Comparison of ENCODE assay signal across 9 mouse cellular contexts in the genomic region with DNA sequence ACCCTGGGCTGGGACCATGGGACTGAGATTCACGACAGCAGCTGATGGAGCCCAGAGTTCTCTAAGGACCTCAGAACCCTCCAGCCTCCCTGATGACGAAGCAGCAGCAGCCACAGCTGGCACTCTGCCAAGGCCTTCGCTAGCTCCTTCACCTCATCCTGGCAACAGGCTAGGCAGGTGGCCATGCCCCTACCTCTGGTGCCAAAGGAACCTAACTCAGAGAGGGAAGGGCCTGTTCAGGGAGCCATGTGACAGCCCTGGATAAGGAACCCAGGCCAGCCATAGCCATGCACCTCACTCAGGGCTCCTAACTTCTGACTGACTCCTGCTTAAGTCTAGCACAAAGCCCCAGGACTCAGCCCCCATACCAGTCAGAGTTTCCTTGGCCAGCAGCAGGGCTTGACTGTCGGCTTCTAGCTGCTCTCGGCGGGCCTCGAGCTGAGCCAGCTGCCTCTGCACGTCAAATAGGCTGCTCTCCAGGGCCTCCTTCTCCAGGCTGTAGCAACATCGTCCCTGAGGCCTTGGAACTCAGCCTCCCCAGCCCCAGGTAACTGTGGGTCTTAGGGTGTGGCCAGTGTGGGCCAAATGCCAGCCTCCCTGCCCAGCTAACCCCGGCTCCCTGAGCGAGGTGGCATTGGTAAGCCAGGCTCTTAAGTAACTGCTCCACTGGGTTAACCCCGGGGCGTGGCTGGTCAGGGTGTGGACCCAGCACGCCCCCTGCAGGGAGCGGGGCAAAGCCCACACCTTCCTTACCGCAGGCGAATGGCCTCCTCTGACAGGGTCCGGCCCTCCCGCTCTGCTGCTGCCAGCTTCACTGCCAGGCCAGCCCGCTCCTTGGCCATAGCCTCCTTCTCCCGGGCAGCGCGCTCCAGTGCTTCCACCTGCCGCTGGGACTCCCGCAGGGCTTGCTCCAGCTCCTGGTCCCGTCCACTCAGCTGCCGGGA. TPM values are rescaled to one million over a fixed set of nuclear protein-coding genes. Genes with fewer than 3 reads are reported as not detected.
DNase-seq lines count a peak whose midpoint lies in the region; ATAC-seq lines count a peak whose summit lies in the region.
"Had no signal": no experiment of that assay in that cellular context is flagged by ENCODE, and none has a peak within 500 bp of the region (broad histone marks: within the 10 kb centered on the region; RNA-seq: fewer than 3 reads in every experiment).

No protein-coding gene starts in this region.

- 0 out of 2 replicates have a peak, but pooled peaks cover 8% of the 10 kb centered on the region for H3K4me1 ChIP-seq in limb, embryonic 13.5 days
- no peaks in the 10 kb centered on the region for H3K4me1 ChIP-seq in stomach, embryonic 15.5 days

- H3K27me3 ChIP-seq in limb, embryonic 13.5 days, result no peaks in the 10 kb centered on the region
- no peaks in the 10 kb centered on the region for H3K27me3 ChIP-seq in stomach, embryonic 15.5 days (replicated peaks)

- H3K36me3 ChIP-seq in limb, embryonic 13.5 days, result peaks cover 85% of the 10 kb centered on the region
- no peaks in the 10 kb centered on the region; the same call in 1 of the 2 replicates for H3K36me3 ChIP-seq in stomach, embryonic 15.5 days

- H3K27ac ChIP-seq in limb, embryonic 13.5 days, result peak overlapping the region; percentile 6; the same call in 1 of the 2 replicates
- 0 out of 2 replicates have a peak overlapping the region, but pooled peaks have one; percentile 12 for H3K27ac ChIP-seq in stomach, embryonic 15.5 days

- H3K4me3 ChIP-seq in limb, embryonic 13.5 days, result no peak overlapping the region
- no peak overlapping the region for H3K4me3 ChIP-seq in stomach, embryonic 15.5 days (replicated peaks)

- peak; percentile 63 to 68 for DNase-seq in cerebellum, postnatal 10 days
- no peak for DNase-seq in cerebellum, adult 11-12 months
- peak; percentile 34 to 39 for DNase-seq in urinary bladder, adult 18-20 months (ENCODE audit: low spot score in 2 of 2)
- no peak for DNase-seq in urinary bladder, postnatal 10 days (ENCODE audit: low spot score)
- DNase-seq in frontal cortex, postnatal 10 days (ENCODE audit: low spot score in 2 of 2), result no peak
- no peak for DNase-seq in layer of hippocampus, postnatal 36 days

- no peak overlapping the region for H3K4me2 ChIP-seq in limb, embryonic 13.5 days (replicated peaks)
- H3K4me2 ChIP-seq in stomach, embryonic 15.5 days, result no peak overlapping the region

- WGBS in limb, embryonic 13.5 days, result 77% methylated on average over 27 of the region's 27 CpGs
- WGBS in stomach, embryonic 15.5 days, result 70% methylated on average over 27 of the region's 27 CpGs

- no peaks in the 10 kb centered on the region for H3K9me3 ChIP-seq in limb, embryonic 13.5 days
- H3K9me3 ChIP-seq in stomach, embryonic 15.5 days, result no peaks in the 10 kb centered on the region

- no peak for ATAC-seq in limb, embryonic 13.5 days (ENCODE audit: low FRiP score, low read depth)
- ATAC-seq in stomach, embryonic 15.5 days (ENCODE audit: insufficient read depth, low FRiP score, low read depth), result peak; percentile 11; the same call in 1 of the 2 replicates

- peak overlapping the region; percentile 48; the same call in 1 of the 2 replicates for H3K9ac ChIP-seq in limb, embryonic 13.5 days
- no peak overlapping the region for H3K9ac ChIP-seq in stomach, embryonic 15.5 days

RNA-seq across cellular contexts. Expression of gene Mfap2, which starts 23.7 kb away (rescaled TPM):
- 757 and 803 TPM in 2 replicates for polyA plus RNA-seq in limb, embryonic 13.5 days (2015; fragmentation: Nextera tagmentation; extraction: Ambion mirVana)
- polyA plus RNA-seq in stomach, embryonic 15.5 days (2015; fragmentation: Nextera tagmentation; extraction: Ambion mirVana), result 418 and 436 TPM in 2 replicates
- 1 to 10 TPM; 5.7 to 5.8 TPM for total RNA-seq in layer of hippocampus, postnatal 36 days (2021)

RNA-seq across cellular contexts. Expression of gene Crocc, which starts 26.5 kb away (rescaled TPM):
- 7.2 and 8.0 TPM in 2 replicates for polyA plus RNA-seq in limb, embryonic 13.5 days (2015; fragmentation: Nextera tagmentation; extraction: Ambion mirVana)
- 4.2 and 5.9 TPM in 2 replicates for polyA plus RNA-seq in stomach, embryonic 15.5 days (2015; fragmentation: Nextera tagmentation; extraction: Ambion mirVana)
- total RNA-seq in layer of hippocampus, postnatal 36 days (2021), result 10 to 100 TPM; 73.7 to 77.2 TPM

RNA-seq across cellular contexts. Expression of gene Necap2, which starts 44.3 kb away (rescaled TPM):
- 88.7 and 92.3 TPM in 2 replicates for polyA plus RNA-seq in limb, embryonic 13.5 days (2015; fragmentation: Nextera tagmentation; extraction: Ambion mirVana)
- 81.4 and 82.0 TPM in 2 replicates for polyA plus RNA-seq in stomach, embryonic 15.5 days (2015; fragmentation: Nextera tagmentation; extraction: Ambion mirVana)
- total RNA-seq in layer of hippocampus, postnatal 36 days (2021), result 10 to 100 TPM; 38.5 to 40.5 TPM

RNA-seq across cellular contexts. Expression of gene Atp13a2, which starts 47.2 kb away (rescaled TPM):
- polyA plus RNA-seq in limb, embryonic 13.5 days (2015; fragmentation: Nextera tagmentation; extraction: Ambion mirVana), result 37.4 and 41.8 TPM in 2 replicates
- polyA plus RNA-seq in stomach, embryonic 15.5 days (2015; fragmentation: Nextera tagmentation; extraction: Ambion mirVana), result 42.7 and 45.9 TPM in 2 replicates
- total RNA-seq in layer of hippocampus, postnatal 36 days (2021), result 100 to 1,000 TPM; 150 to 154 TPM

RNA-seq across cellular contexts. Expression of gene Spata21, which starts 54.3 kb away (rescaled TPM):
- polyA plus RNA-seq in limb, embryonic 13.5 days (2015; fragmentation: Nextera tagmentation; extraction: Ambion mirVana), result 0.08 and 0.20 TPM in 2 replicates
- 0.05 and 0.15 TPM in 2 replicates for polyA plus RNA-seq in stomach, embryonic 15.5 days (2015; fragmentation: Nextera tagmentation; extraction: Ambion mirVana)
- total RNA-seq in layer of hippocampus, postnatal 36 days (2021), result not detected
- total RNA-seq: heart, postnatal 10 days had no signal

Comparison
In these comparisons a context has a peak if more than half of its experiments do, and no peak if none do; other contexts are left out.
1. DNase-seq: peak in cerebellum, postnatal 10 days (2 of 2) and urinary bladder, adult 18-20 months (2 of 2); none in cerebellum, adult 11-12 months (single experiment), urinary bladder, postnatal 10 days (single experiment), frontal cortex, postnatal 10 days (0 of 2) and layer of hippocampus, postnatal 36 days (0 of 2).